Mouse (Mus musculus): ENCODE results near the gene Slc34a1. TPM values are rescaled to one million over a fixed set of nuclear protein-coding genes. Genes with fewer than 3 reads are reported as not detected.

Slc34a1 gene
- polyA plus RNA-seq, 1 experiment from 2014 or later, result not detected

- Histone ChIP-seq H3K36me3 (peaks cover 49% of the 10 kb centered on the region), H3K27ac (replicated peaks) (no peak overlapping the region), H3K4me2 (no peak overlapping the region), H3K9me3 (no peaks in the 10 kb centered on the region), H3K9ac (no peak overlapping the region), H3K27me3 (no peaks in the 10 kb centered on the region), H3K4me1 (replicated peaks) (peaks cover 29% of the 10 kb centered on the region), H3K4me3 (no peak overlapping the region)
- WGBS, result 91% methylated on average over 9 of the region's 9 CpGs
- no peak for ATAC-seq (ENCODE audit: low read depth)
These were observed 51.2 kb downstream of the Slc34a1 start for GRCm38 (mm10) chr13:55449205-55449604.

GRCm38 (mm10) chr13:55449679-55450441 is 51.9 kb downstream of the Slc34a1 start:
- 94% methylated on average over 17 of the region's 17 CpGs for WGBS
- Histone ChIP-seq H3K27me3 (no peaks in the 10 kb centered on the region), H3K36me3 (peaks cover 55% of the 10 kb centered on the region)

GRCm38 (mm10) chr13:55450511-55450980 is 52.6 kb downstream of the Slc34a1 start:
- ATAC-seq (ENCODE audit: low read depth), result no peak
- H3K36me3 ChIP-seq, result peaks cover 62% of the 10 kb centered on the region

More at GRCm38 (mm10) chr13:55449679-55450441, 51.9 kb downstream of the Slc34a1 start:
- H3K27ac ChIP-seq (replicated peaks), result no peak overlapping the region
- H3K4me3 ChIP-seq, result no peak overlapping the region
- H3K4me2 ChIP-seq, result no peak overlapping the region
- peaks cover 29% of the 10 kb centered on the region for H3K4me1 ChIP-seq (replicated peaks)
- no peak for ATAC-seq (ENCODE audit: low read depth)
- H3K9me3 ChIP-seq, result no peaks in the 10 kb centered on the region
- no peak overlapping the region for H3K9ac ChIP-seq

GRCm38 (mm10) chr13:55451296-55451695 is 53.3 kb downstream of the Slc34a1 start:
- H3K4me2 ChIP-seq, result no peak overlapping the region
- no peak overlapping the region for H3K27ac ChIP-seq (replicated peaks)
- H3K36me3 ChIP-seq, result peaks cover 69% of the 10 kb centered on the region
- H3K9ac ChIP-seq, result no peak overlapping the region
- H3K27me3 ChIP-seq, result no peaks in the 10 kb centered on the region
- WGBS, result 89% methylated on average over 10 of the region's 10 CpGs
- no peak for ATAC-seq (ENCODE audit: low read depth)
- H3K4me3 ChIP-seq, result no peak overlapping the region
- no peaks in the 10 kb centered on the region for H3K9me3 ChIP-seq
- peaks cover 22% of the 10 kb centered on the region for H3K4me1 ChIP-seq (replicated peaks)

More at GRCm38 (mm10) chr13:55450511-55450980, 52.6 kb downstream of the Slc34a1 start:
- no peak overlapping the region for H3K4me2 ChIP-seq
- H3K4me3 ChIP-seq, result no peak overlapping the region
- H3K27me3 ChIP-seq, result no peaks in the 10 kb centered on the region
- 91% methylated on average over 11 of the region's 11 CpGs for WGBS
- no peak overlapping the region for H3K27ac ChIP-seq (replicated peaks)
- H3K9me3 ChIP-seq, result no peaks in the 10 kb centered on the region
- H3K4me1 ChIP-seq (replicated peaks), result peaks cover 29% of the 10 kb centered on the region
- no peak overlapping the region for H3K9ac ChIP-seq

GRCm38 (mm10) chr13:55451785-55452549 is 54.0 kb downstream of the Slc34a1 start:
- Histone ChIP-seq H3K27me3 (no peaks in the 10 kb centered on the region), H3K36me3 (peaks cover 76% of the 10 kb centered on the region), H3K4me1 (replicated peaks) (peaks cover 16% of the 10 kb centered on the region), H3K9ac (no peak overlapping the region), H3K9me3 (no peaks in the 10 kb centered on the region), H3K4me3 (no peak overlapping the region), H3K27ac (replicated peaks) (no peak overlapping the region), H3K4me2 (no peak overlapping the region)
- ATAC-seq (ENCODE audit: low read depth), result no peak
- 93% methylated on average over 16 of the region's 16 CpGs for WGBS

- H3K4me3 ChIP-seq, result 0 out of 2 replicates have a peak overlapping the region, but pooled peaks have one; percentile 80
- H3K4me2 ChIP-seq, result peak overlapping the region; percentile 77
- H3K4me1 ChIP-seq (replicated peaks), result peaks cover 45% of the 10 kb centered on the region
- peaks cover 42% of the 10 kb centered on the region for H3K36me3 ChIP-seq
- H3K27me3 ChIP-seq, result peaks cover 9% of the 10 kb centered on the region; the same call in 1 of the 2 replicates
- WGBS, result 56% methylated on average over 2 of the region's 2 CpGs
- ATAC-seq (ENCODE audit: low read depth), result no peak
- no peak overlapping the region for H3K9ac ChIP-seq
- no peaks in the 10 kb centered on the region for H3K9me3 ChIP-seq
- H3K27ac ChIP-seq (replicated peaks), result peak overlapping the region; percentile 98; the same call in 1 of the 2 replicates
These were observed 65.0 kb downstream of the Slc34a1 start for GRCm38 (mm10) chr13:55462965-55463364.

- Histone ChIP-seq H3K4me1 (replicated peaks) (peaks cover 47% of the 10 kb centered on the region), H3K9me3 (no peaks in the 10 kb centered on the region), H3K4me3 (peak overlapping the region; percentile 80), H3K27ac (replicated peaks) (peak overlapping the region; percentile 98), H3K4me2 (peak overlapping the region; percentile 77), H3K36me3 (peaks cover 38% of the 10 kb centered on the region), H3K27me3 (peaks cover 9% of the 10 kb centered on the region; the same call in 1 of the 2 replicates), H3K9ac (peak overlapping the region; percentile 92)
- WGBS, result 7% methylated on average over 14 of the region's 14 CpGs
- ATAC-seq (ENCODE audit: low read depth), result peak; percentile 6
These were observed 65.5 kb downstream of the Slc34a1 start for GRCm38 (mm10) chr13:55463399-55464026.

- peak; percentile 81 for ATAC-seq (ENCODE audit: low read depth)
- peak within 1 kb of the TSS; percentile 77 for H3K4me2 ChIP-seq
- peak within 1 kb of the TSS; percentile 80 for H3K4me3 ChIP-seq
- H3K36me3 ChIP-seq, result peaks cover 31% of the 10 kb centered on the region
- peaks cover 54% of the 10 kb centered on the region for H3K4me1 ChIP-seq (replicated peaks)
- WGBS, result under 1% methylated on average over 70 of the region's 84 CpGs
- H3K9me3 ChIP-seq, result no peaks in the 10 kb centered on the region
- peak within 1 kb of the TSS; percentile 92 for H3K9ac ChIP-seq
- peaks cover 9% of the 10 kb centered on the region; the same call in 1 of the 2 replicates for H3K27me3 ChIP-seq
- peak within 1 kb of the TSS; percentile 98 for H3K27ac ChIP-seq (replicated peaks)
These were observed 66.3 kb downstream of the Slc34a1 start, which contains the start of gene Prr7 for GRCm38 (mm10) chr13:55464027-55464884. Prr7 (plus strand) TSS chr13:55464267.

- Histone ChIP-seq H3K27ac (replicated peaks) (peak overlapping the region; percentile 98), H3K27me3 (peaks cover 9% of the 10 kb centered on the region; the same call in 1 of the 2 replicates), H3K36me3 (peaks cover 22% of the 10 kb centered on the region), H3K4me1 (replicated peaks) (peaks cover 63% of the 10 kb centered on the region), H3K9me3 (no peaks in the 10 kb centered on the region), H3K4me2 (peak overlapping the region; percentile 77), H3K9ac (peak overlapping the region; percentile 92), H3K4me3 (peak overlapping the region; percentile 80)
- 0% methylated on average over 3 of the region's 3 CpGs for WGBS
- peak; percentile 21 for ATAC-seq (ENCODE audit: low read depth)
These were observed 67.2 kb downstream of the Slc34a1 start for GRCm38 (mm10) chr13:55465184-55465583.
